Mouse (Mus musculus): ENCODE measurements around the gene Prcd. TPM values are rescaled to one million over a fixed set of nuclear protein-coding genes. Genes with fewer than 3 reads are reported as not detected.

Gene Prcd
- total RNA-seq, 2 experiments from 2014 or later, result 1.0 TPM; not detected in 1

GRCm38 (mm10) chr11:116646771-116647170, 6.6 kb upstream of the Prcd start:
- no peak for TF ChIP-seq CTCF (IDR thresholded peaks at IDR 0.05)
- Histone ChIP-seq H3K4me3 (no peak overlapping the region), H3K27ac (peak overlapping the region; percentile 89)
- intact Hi-C loops (cut with DNase I), result no loop called here
- DNase-seq, result no peak

GRCm38 (mm10) chr11:116647340-116647991, 5.9 kb upstream of the Prcd start:
- peak overlapping the region; percentile 89 for H3K27ac ChIP-seq
- no peak for TF ChIP-seq CTCF (IDR thresholded peaks at IDR 0.05)
- H3K4me3 ChIP-seq, result peak overlapping the region; percentile 23; the same call in 1 of the 2 replicates
- peak; percentile 82 for DNase-seq
- intact Hi-C loops (cut with DNase I), result no loop called here

GRCm38 (mm10) chr11:116648213-116648921, 5.0 kb upstream of the Prcd start:
- no peak for TF ChIP-seq CTCF (IDR thresholded peaks at IDR 0.05)
- peak; percentile 72 for DNase-seq
- H3K27ac ChIP-seq, result peak overlapping the region; percentile 89
- peak overlapping the region; percentile 46 for H3K4me3 ChIP-seq
- intact Hi-C loops (cut with DNase I), result no loop called here

- peak overlapping the region; percentile 89 for H3K27ac ChIP-seq
- no peak for TF ChIP-seq CTCF (IDR thresholded peaks at IDR 0.05)
- intact Hi-C loops (cut with DNase I), result no loop called here
- H3K4me3 ChIP-seq, result peak overlapping the region; percentile 46
- DNase-seq, result peak; percentile 59
Measured at GRCm38 (mm10) chr11:116648976-116649375, 4.4 kb upstream of the Prcd start.

- TF ChIP-seq CTCF (IDR thresholded peaks at IDR 0.05), result no peak
- H3K4me3 ChIP-seq, result peak overlapping the region; percentile 17; the same call in 1 of the 2 replicates
- intact Hi-C loops (cut with DNase I), result no loop called here
- peak overlapping the region; percentile 89 for H3K27ac ChIP-seq
- DNase-seq, result no peak
Measured at GRCm38 (mm10) chr11:116649711-116650337, 3.5 kb upstream of the Prcd start.

- Histone ChIP-seq H3K4me3 (peak overlapping the region; percentile 83), H3K27ac (peak overlapping the region; percentile 85)
- TF ChIP-seq CTCF (IDR thresholded peaks at IDR 0.05), result no peak
- intact Hi-C loops (cut with DNase I), result no loop called here
- no peak for DNase-seq
Measured at GRCm38 (mm10) chr11:116650811-116651210, 2.5 kb upstream of the Prcd start.

- DNase-seq, result no peak
- no peak for TF ChIP-seq CTCF (IDR thresholded peaks at IDR 0.05)
- Histone ChIP-seq H3K4me3 (peak overlapping the region; percentile 83), H3K27ac (peak overlapping the region; percentile 85)
- intact Hi-C loops (cut with DNase I), result no loop called here
Measured at GRCm38 (mm10) chr11:116651339-116651738, 2.0 kb upstream of the Prcd start.

- no peak for DNase-seq
- intact Hi-C loops (cut with DNase I), result no loop called here
- no peak for TF ChIP-seq CTCF (IDR thresholded peaks at IDR 0.05)
- Histone ChIP-seq H3K27ac (peak overlapping the region; percentile 85), H3K4me3 (peak overlapping the region; percentile 83)
Measured at GRCm38 (mm10) chr11:116652330-116653098, 820 bp upstream of the Prcd start.

- Histone ChIP-seq H3K27ac (peak overlapping the region; percentile 85), H3K4me3 (peak overlapping the region; percentile 83)
Measured at GRCm38 (mm10) chr11:116653709-116654221, 431 bp downstream of the Prcd start.

GRCm38 (mm10) chr11:116654255-116654821, 1.0 kb downstream of the Prcd start, which contains the start of gene Cygb:
TSS of gene Cygb (minus strand) at chr11:116654313.
- intact Hi-C loops (cut with DNase I), result no loop called here
- Histone ChIP-seq H3K27ac (peak within 1 kb of the TSS; percentile 85), H3K4me3 (peak within 1 kb of the TSS; percentile 83)
- DNase-seq, result peak; percentile 66
- TF ChIP-seq CTCF (IDR thresholded peaks at IDR 0.05), result no peak

More at GRCm38 (mm10) chr11:116653709-116654221, 431 bp downstream of the Prcd start:
- peak; percentile 73 for DNase-seq
- intact Hi-C loops (cut with DNase I), result no loop called here
- TF ChIP-seq CTCF (IDR thresholded peaks at IDR 0.05), result no peak

GRCm38 (mm10) chr11:116656348-116657191, 3.2 kb downstream of the Prcd start:
- intact Hi-C loops (cut with DNase I), result no loop called here
- no peak overlapping the region for H3K4me3 ChIP-seq
- no peak for TF ChIP-seq CTCF (IDR thresholded peaks at IDR 0.05)
- DNase-seq, result no peak
- H3K27ac ChIP-seq, result peak overlapping the region; percentile 94; the same call in 1 of the 2 replicates
